Comparison of ENCODE assay signal across 29 mouse cellular contexts in genomic region chr2:160628666-160629527, GRCm38 (mm10). TPM values are rescaled to one million over a fixed set of nuclear protein-coding genes. Genes with fewer than 3 reads are reported as not detected.
DNase-seq lines count a peak whose midpoint lies in the region; ATAC-seq and TF ChIP-seq lines count a peak whose summit lies in the region.
"Had no signal": no experiment of that assay in that cellular context is flagged by ENCODE, and none has a peak within 500 bp of the region (broad histone marks: within the 10 kb centered on the region; RNA-seq: fewer than 3 reads in every experiment).

No protein-coding gene starts in this region.

- peak; percentile 71 for ATAC-seq in liver, embryonic 14.5 days (ENCODE audit: insufficient read depth)
- ATAC-seq: forebrain, embryonic 15.5 days; intestine, postnatal 0 days; lung, postnatal 0 days had no signal

- H3K9me3 ChIP-seq in liver, embryonic 14.5 days (ENCODE audit: control insufficient read depth, low read length), result no peaks in the 10 kb centered on the region
- H3K9me3 ChIP-seq: forebrain, embryonic 15.5 days; limb, embryonic 12.5 days; neural tube, embryonic 12.5 days had no signal

- H3K36me3 ChIP-seq in liver, embryonic 14.5 days (replicated peaks; ENCODE audit: control insufficient read depth, insufficient read depth, low read depth), result no peaks in the 10 kb centered on the region
- H3K36me3 ChIP-seq: forebrain, embryonic 15.5 days; limb, embryonic 12.5 days; midbrain, embryonic 10.5 days; neural tube, embryonic 12.5 days had no signal

- peaks cover 9 to 17% of the 10 kb centered on the region in 2 experiments for H3K4me1 ChIP-seq in liver, embryonic 14.5 days (replicated peaks; ENCODE audit: control insufficient read depth in 2 of 2, insufficient read depth in 2 of 2, low read length in 1 of 2)
- H3K4me1 ChIP-seq: forebrain, embryonic 15.5 days; limb, embryonic 12.5 days; midbrain, embryonic 10.5 days; neural tube, embryonic 12.5 days had no signal

- 73% methylated on average over 12 of the region's 12 CpGs for WGBS in liver, embryonic 14.5 days (ENCODE audit: insufficient replicate concordance)

- no peak overlapping the region for H3K4me3 ChIP-seq in liver, embryonic 14.5 days (ENCODE audit: insufficient read depth in 1 of 2, low read depth in 2 of 2, low read length in 2 of 2)
- H3K4me3 ChIP-seq: forebrain, embryonic 15.5 days; gastrocnemius, adult 2 months; left cerebral cortex, adult 2 months; limb, embryonic 12.5 days; midbrain, embryonic 10.5 days; myocyte; neural tube, embryonic 12.5 days had no signal

- no peaks in the 10 kb centered on the region; the same call in 1 of the 2 replicates for H3K27me3 ChIP-seq in liver, embryonic 14.5 days (ENCODE audit: control insufficient read depth, insufficient read depth, low read length)
- H3K27me3 ChIP-seq: forebrain, embryonic 15.5 days; limb, embryonic 12.5 days; neural tube, embryonic 12.5 days had no signal

- peak; percentile 61 for DNase-seq in heart, adult 11 months
- DNase-seq in heart, postnatal 10 days, result no peak
- peak; percentile 0 for DNase-seq in lung, postnatal 10 days
- DNase-seq in lung, postnatal 14 days, result no peak
- no peak for DNase-seq in liver, embryonic 14.5 days (ENCODE audit: low read depth in 3 of 3, low spot score in 3 of 3)
- no peak for DNase-seq in thymus, postnatal 4 days
- no peak for DNase-seq in frontal cortex, postnatal 36 days (ENCODE audit: low spot score in 2 of 2)
- DNase-seq in embryo, embryonic 11 days, result no peak
- DNase-seq: adrenal gland, postnatal 25 days; cerebellum, adult 11-12 months; cerebellum, adult 9-11 months; gastrocnemius, adult 2 months; kidney, adult 9 months; kidney, postnatal 14 days; lung, adult 18-20 months; right cerebral cortex, adult 18-20 months; right cerebral cortex, postnatal 4 days; thymus, adult 18-20 months; thymus, postnatal 25 days had no signal

- TF ChIP-seq EP300 in liver, embryonic 14.5 days (IDR thresholded peaks at IDR 0.05; ENCODE audit: low read depth), result no peak

- no peak overlapping the region for H3K4me2 ChIP-seq in liver, embryonic 14.5 days (ENCODE audit: low read depth)
- H3K4me2 ChIP-seq: forebrain, embryonic 15.5 days; hindbrain, embryonic 14.5 days; limb, embryonic 12.5 days; neural tube, embryonic 12.5 days had no signal

- no peak overlapping the region for H3K9ac ChIP-seq in liver, embryonic 14.5 days (replicated peaks)
- H3K9ac ChIP-seq: forebrain, embryonic 15.5 days; hindbrain, embryonic 14.5 days; limb, embryonic 12.5 days; neural tube, embryonic 12.5 days had no signal

- intact Hi-C loops in heart, postnatal 10 days (cut with DNase I), result no loop called here

- no peak overlapping the region for H3K27ac ChIP-seq in liver, embryonic 14.5 days
- H3K27ac ChIP-seq: forebrain, embryonic 15.5 days; gastrocnemius, adult 2 months; hindbrain, embryonic 14.5 days; left cerebral cortex, adult 2 months; limb, embryonic 12.5 days; midbrain, embryonic 10.5 days; neural tube, embryonic 12.5 days; stomach, postnatal 0 days had no signal

- TF ChIP-seq CTCF in liver, embryonic 14.5 days (IDR thresholded peaks at IDR 0.05; ENCODE audit: low read depth), result no peak

RNA-seq across cellular contexts. Expression of gene Top1, which starts 16.8 kb away (rescaled TPM):
- 10 to 100 TPM; 53.1 to 65.1 TPM for total RNA-seq in heart, postnatal 10 days (2021)
- polyA plus RNA-seq in liver, embryonic 14.5 days (2012; rRNA removed), result 17.9 and 33.6 TPM in 2 replicates
- polyA plus RNA-seq in liver, embryonic 14.5 days (2014; fragmentation: Nextera tagmentation; extraction: Ambion mirVana), result 51.2 and 58.0 TPM in 2 replicates

Comparison
In these comparisons a context has a peak if more than half of its experiments do, and no peak if none do; other contexts are left out.
1. DNase-seq: peak in heart, adult 11 months (single experiment) and lung, postnatal 10 days (single experiment); none in heart, postnatal 10 days (0 of 2), lung, postnatal 14 days (single experiment), liver, embryonic 14.5 days (0 of 3), thymus, postnatal 4 days (single experiment), frontal cortex, postnatal 36 days (0 of 2) and embryo, embryonic 11 days (single experiment).